Mouse (Mus musculus) adrenal gland, postnatal 10 days (tissue): Measurements from ENCODE around the gene Srsf5. TPM values are rescaled to one million over a fixed set of nuclear protein-coding genes. Genes with fewer than 3 reads are reported as not detected.
"Not testable (repeated sequence)": the region's sequence is repeated elsewhere in the genome, so short reads cannot be mapped to it uniquely, and the experiment has no call there.

ENCODE experiments used
- DNase-seq: peaks from one replicate; pipeline ENCODE4 v3.0.0; 2021; ENCODE audit warnings: mixed read lengths
- long read RNA-seq, 2 experiments: library from polyadenylated mRNA; stranded (forward); transcript quantifications; one replicate each; pipeline ENCODE4 v2.0.0; 2021
- total RNA-seq, 2 experiments: library from RNA; stranded (reverse); gene quantifications; 2 replicates each; pipeline ENCODE4 v1.2.3; 2021

The Srsf5 gene
- 100 to 1,000 TPM; 303 to 435 TPM for total RNA-seq
- long read RNA-seq, experiment 1, transcript Srsf5-212 (7 exons, 2,720 nt), result minor isoform, 11 of 223 reads
- long read RNA-seq, experiment 1, transcript Srsf5-205 (8 exons, 1,568 nt), result minor isoform, 22 of 223 reads
- long read RNA-seq, experiment 1, transcript Srsf5-203 (8 exons, 1,491 nt), result minor isoform, 13 of 223 reads
- long read RNA-seq, experiment 1, transcript Srsf5-201 (8 exons, 1,527 nt), result major isoform, 64 of 223 reads
- long read RNA-seq, experiment 1, partial matches to known transcripts, result 17 of 223 reads
- long read RNA-seq, experiment 1, other reads (novel, unspliced or antisense), result 91 of 223 reads
- long read RNA-seq, experiment 2, transcript Srsf5-203 (8 exons, 1,491 nt), result minor isoform, 6 of 135 reads
- long read RNA-seq, experiment 2, transcript Srsf5-205 (8 exons, 1,568 nt), result minor isoform, 9 of 135 reads
- long read RNA-seq, experiment 2, transcript Srsf5-201 (8 exons, 1,527 nt), result major isoform, 18 of 135 reads
- long read RNA-seq, experiment 2, transcript Srsf5-212 (7 exons, 2,720 nt), result minor isoform, 6 of 135 reads
- long read RNA-seq, experiment 2, partial matches to known transcripts, result 24 of 135 reads
- long read RNA-seq, experiment 2, other reads (novel, unspliced or antisense), result 70 of 135 reads

- DNase-seq, result peak; percentile 99
Measured at GRCm38 (mm10) chr12:80945334-80945995, at the start of gene Srsf5. Gene Srsf5 (plus strand): TSS chr12:80945504.

DNA sequence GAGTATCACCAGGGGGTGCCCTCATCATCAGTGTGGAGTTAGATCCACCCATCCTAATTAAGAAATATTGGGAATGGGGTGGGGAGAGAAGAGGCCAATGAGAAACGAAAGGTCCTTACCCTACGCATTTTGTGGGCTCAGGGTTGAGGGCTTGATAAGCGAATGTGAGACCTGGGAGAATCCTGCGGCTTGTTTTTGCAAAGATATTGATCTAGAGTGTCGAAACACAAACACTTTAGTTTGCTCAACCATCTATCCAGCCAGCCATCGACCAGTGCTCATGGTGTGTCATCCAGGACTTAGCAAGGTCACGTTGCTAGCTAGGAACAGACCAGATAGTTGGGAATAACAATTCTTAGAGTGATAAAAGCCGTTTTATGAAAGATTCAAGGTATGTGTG lies 35.7 kb upstream of the Srsf5 start:
- no peak for DNase-seq

DNA sequence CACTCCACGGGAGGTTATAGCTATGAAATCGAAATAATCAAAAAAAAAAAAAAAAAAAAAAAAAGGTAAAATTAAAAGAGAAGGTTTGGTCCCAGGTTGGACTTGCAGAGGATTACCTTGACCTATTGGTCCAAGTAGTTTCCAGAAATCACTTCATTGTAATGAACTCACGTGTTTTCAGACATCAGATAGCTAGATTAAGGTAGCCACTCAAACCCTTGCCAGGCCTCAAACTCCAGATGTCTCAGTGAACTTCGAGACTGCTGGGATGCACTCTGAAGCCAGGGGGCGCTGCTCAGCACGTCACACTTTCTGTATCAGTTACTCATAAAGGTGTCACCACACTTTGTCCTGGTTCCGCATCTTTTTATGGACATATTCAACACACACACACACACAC lies 27.5 kb upstream of the Srsf5 start:
- peak; percentile 43 for DNase-seq

- DNase-seq, result no peak
Measured at GRCm38 (mm10) chr12:80921301-80921700, 24.0 kb upstream of the Srsf5 start.

- DNase-seq, result no peak
Measured at GRCm38 (mm10) chr12:80922869-80923268, 22.4 kb upstream of the Srsf5 start.

GRCm38 (mm10) chr12:80923602-80924001 lies 21.7 kb upstream of the Srsf5 start:
- no peak for DNase-seq

- no peak for DNase-seq
Measured at GRCm38 (mm10) chr12:80924205-80924604, 21.1 kb upstream of the Srsf5 start.

GRCm38 (mm10) chr12:80925919-80926318 lies 19.4 kb upstream of the Srsf5 start:
- peak; percentile 66 for DNase-seq

GRCm38 (mm10) chr12:80926550-80926949 lies 18.8 kb upstream of the Srsf5 start:
- no peak for DNase-seq

DNA sequence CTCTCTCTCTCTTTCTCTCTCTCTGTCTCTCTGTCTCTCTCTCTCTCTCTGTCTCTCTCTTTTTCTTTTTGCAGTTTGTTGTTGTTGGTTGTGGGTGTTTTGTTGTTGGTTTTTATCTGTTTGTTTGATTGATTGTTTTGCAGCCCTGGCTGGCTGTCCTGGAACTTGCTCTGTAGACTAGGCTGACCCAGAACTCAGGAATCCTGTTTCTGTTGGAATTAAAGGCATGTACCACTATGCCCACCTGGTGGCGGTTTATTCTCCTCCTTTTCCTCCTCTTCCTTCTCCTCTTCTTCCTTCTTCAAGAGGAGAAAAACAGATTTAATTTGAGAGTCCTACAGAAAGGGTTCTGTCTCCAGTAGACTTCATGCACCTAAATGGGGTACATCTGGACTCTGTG lies 17.8 kb upstream of the Srsf5 start:
- no peak for DNase-seq

GRCm38 (mm10) chr12:80928881-80929280 lies 16.4 kb upstream of the Srsf5 start:
- DNase-seq, result no peak

DNA sequence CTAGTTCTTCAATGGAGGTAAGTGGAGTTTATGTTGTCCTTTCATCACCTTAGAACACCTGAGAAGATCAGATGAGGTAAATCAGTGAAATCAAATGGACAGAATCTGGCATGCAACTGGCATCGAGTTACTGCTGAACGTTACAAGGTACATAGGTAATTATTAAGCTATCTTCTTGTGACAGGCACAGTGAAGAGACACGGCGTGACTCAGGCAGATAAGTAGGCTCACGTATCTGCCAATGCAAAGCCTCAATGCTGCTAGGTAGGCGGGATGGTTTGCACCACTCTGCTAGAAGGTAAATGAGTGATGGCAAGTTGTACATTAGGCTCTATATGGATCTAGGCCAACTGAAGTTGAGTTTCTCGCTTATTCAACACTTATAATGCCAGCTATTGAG lies 15.2 kb upstream of the Srsf5 start:
- DNase-seq, result no peak

GRCm38 (mm10) chr12:80931402-80932140 lies 13.7 kb upstream of the Srsf5 start:
- no peak for DNase-seq

GRCm38 (mm10) chr12:80932865-80933264 lies 12.4 kb upstream of the Srsf5 start:
- no peak for DNase-seq

- no peak for DNase-seq
Measured at GRCm38 (mm10) chr12:80936751-80937150, 8.6 kb upstream of the Srsf5 start.

GRCm38 (mm10) chr12:80937331-80938029 lies 7.8 kb upstream of the Srsf5 start:
- no peak for DNase-seq

- DNase-seq, result peak; percentile 63
Measured at GRCm38 (mm10) chr12:80938642-80939041, 6.7 kb upstream of the Srsf5 start.

DNA sequence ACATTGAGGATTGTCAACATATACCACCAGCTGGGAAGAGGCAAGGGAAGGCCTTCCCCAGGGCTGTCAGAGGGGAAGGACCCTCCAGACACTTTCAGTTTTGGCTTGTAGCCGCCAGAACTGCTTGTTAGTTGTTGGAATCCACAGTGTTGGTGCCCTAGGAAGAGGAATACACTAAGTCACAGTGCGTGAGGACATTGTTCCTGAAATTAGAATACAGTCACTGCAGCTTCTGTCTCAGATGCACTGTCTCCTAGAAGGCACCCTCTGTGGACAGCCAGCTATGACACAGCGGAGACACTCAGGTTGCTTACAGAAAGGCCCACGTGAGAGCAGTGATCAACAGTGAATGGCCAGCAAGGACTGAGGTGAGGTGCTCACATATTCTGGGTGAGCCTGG lies 6.1 kb upstream of the Srsf5 start:
- no peak for DNase-seq

DNA sequence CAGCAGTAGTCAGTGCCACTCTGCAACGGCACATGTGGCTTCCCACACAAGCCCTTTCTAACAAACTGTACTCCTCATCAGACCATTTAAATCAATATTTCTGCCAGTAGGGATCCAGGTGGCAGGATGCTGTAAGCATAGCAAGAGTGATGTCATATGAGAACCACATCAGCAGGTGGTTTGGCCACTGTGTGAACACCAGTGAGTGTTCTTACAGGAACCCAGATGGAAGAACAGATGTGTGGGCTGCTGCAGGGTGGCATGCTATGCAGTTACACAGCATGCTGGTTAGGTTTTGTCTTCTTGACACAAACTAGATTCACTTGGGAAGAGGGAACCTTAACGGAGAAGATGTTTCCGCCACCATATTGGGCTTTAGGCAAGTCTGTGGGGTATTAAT lies 3.4 kb upstream of the Srsf5 start:
- DNase-seq, result no peak

DNA sequence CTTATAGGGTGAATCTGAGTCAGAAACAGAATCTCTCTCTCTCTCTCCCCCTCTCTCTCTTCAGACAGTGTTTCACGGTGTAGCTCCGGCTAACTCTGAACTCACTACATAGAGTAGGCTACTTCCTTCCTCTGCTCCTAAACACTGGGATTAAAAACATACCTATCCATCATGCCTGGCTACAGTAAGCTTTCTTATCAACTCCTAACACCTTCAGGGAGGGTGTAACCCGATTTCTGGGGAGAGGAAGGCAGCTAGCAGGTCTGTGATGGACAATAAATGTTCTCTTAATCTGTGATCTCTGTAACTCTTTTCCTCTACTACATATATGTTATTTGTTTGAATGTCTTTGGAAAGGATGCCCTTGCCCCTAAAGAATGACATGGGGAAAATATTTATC lies 1.9 kb upstream of the Srsf5 start:
- DNase-seq, result no peak

DNA sequence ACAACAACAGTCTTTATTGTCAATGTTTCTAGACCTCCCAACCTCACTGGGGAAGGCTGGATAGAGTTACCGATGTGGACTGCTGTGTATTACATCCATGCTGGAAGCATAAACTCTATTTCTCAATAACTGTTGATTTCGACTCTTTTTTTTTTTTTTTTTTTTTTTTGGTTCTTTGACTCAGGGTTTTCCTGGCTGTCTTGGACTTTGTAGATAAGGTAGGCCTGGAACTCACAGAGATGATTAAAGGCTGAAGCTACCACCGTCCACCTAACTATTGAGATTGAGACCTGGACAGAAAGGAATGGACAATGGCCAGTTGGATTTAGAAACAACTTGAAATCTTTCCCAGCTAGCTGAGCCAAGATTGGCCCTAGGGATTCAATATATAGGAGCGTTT lies 1.1 kb upstream of the Srsf5 start:
- no peak for DNase-seq

- DNase-seq, result not testable (repeated sequence)
Measured at GRCm38 (mm10) chr12:80944963-80945333, 356 bp upstream of the Srsf5 start.
